Mouse (Mus musculus) liver, adult 10 weeks (tissue): ENCODE data around the gene 2410137M14Rik. TPM values are rescaled to one million over a fixed set of nuclear protein-coding genes. Genes with fewer than 3 reads are reported as not detected.

Source experiments
- polyA plus RNA-seq: library from polyadenylated mRNA; stranded (reverse); fragments of 350-450 nt; fragmentation: Illumina TruSeq; extraction: RNeasy Lipid Tissue Mini Kit (QIAGEN cat#74804); gene quantifications from one replicate; pipeline ENCODE4 v1.2.3, GENCODE M21; 2014; ENCODE audit warnings: low read depth, low replicate concordance

Gene 2410137M14Rik
- not detected for polyA plus RNA-seq

GRCm38 (mm10) chr17:36981221-36981813 lies at the start of gene 2410137M14Rik:
Gene 2410137M14Rik (minus strand): TSS chr17:36981237.

GRCm38 (mm10) chr17:37022628-37023576 lies 41.9 kb upstream of the 2410137M14Rik start, which contains the start of gene Mog:
Gene Mog (minus strand): TSS chr17:37023398.

GRCm38 (mm10) chr17:37000863-37001262 lies 19.8 kb upstream of the 2410137M14Rik start, which contains the start of gene Zfp57:
Gene Zfp57 (plus strand): TSS chr17:37001163.

GRCm38 (mm10) chr17:36989437-36989836 lies 8.4 kb upstream of the 2410137M14Rik start, which contains the start of gene H2-M5:
Gene H2-M5 (minus strand): TSS chr17:36989537.

GRCm38 (mm10) chr17:36957999-36958743 lies 22.9 kb downstream of the 2410137M14Rik start, which contains the start of the genes Znrd1 and Znrd1as:
Gene Znrd1 (minus strand): TSS chr17:36958559.
Gene Znrd1as (plus strand): TSS chr17:36958592.

GRCm38 (mm10) chr17:36950981-36951947 lies 29.8 kb downstream of the 2410137M14Rik start, which contains the start of gene Ppp1r11:
Gene Ppp1r11 (minus strand): TSS chr17:36951741.

GRCm38 (mm10) chr17:36942791-36943471 lies 38.1 kb downstream of the 2410137M14Rik start, which contains the start of gene Rnf39:
Gene Rnf39 (plus strand): TSS chr17:36942918.

Other genes starting within 250 kb of the 2410137M14Rik start
- gene H2-M10.5, start 208.3 kb downstream of the 2410137M14Rik start, polyA plus RNA-seq = not detected
- gene H2-M10.6, start 169.1 kb downstream of the 2410137M14Rik start, polyA plus RNA-seq = not detected
- 22.8 TPM for gene Trim26, start 144.1 kb downstream of the 2410137M14Rik start, polyA plus RNA-seq
- not detected for gene Trim15, start 114.0 kb downstream of the 2410137M14Rik start, polyA plus RNA-seq
- not detected for gene Trim10, start 111.7 kb downstream of the 2410137M14Rik start, polyA plus RNA-seq
- gene Trim40, start 91.1 kb downstream of the 2410137M14Rik start, polyA plus RNA-seq = not detected
- not detected for gene Trim31, start 83.1 kb downstream of the 2410137M14Rik start, polyA plus RNA-seq
- gene Rnf39, start 38.3 kb downstream of the 2410137M14Rik start, polyA plus RNA-seq = 3.8 TPM
- 6.2 TPM for gene Ppp1r11, start 29.5 kb downstream of the 2410137M14Rik start, polyA plus RNA-seq
- gene Znrd1, start 22.7 kb downstream of the 2410137M14Rik start, polyA plus RNA-seq = 10.4 TPM
- 30.8 TPM for gene Znrd1as, start 22.6 kb downstream of the 2410137M14Rik start, polyA plus RNA-seq
- not detected for gene H2-M5, start 8.3 kb upstream of the 2410137M14Rik start, polyA plus RNA-seq
- gene Zfp57, start 19.9 kb upstream of the 2410137M14Rik start, polyA plus RNA-seq = 1.9 TPM
- not detected for gene Mog, start 42.2 kb upstream of the 2410137M14Rik start, polyA plus RNA-seq
- 2.8 TPM for gene Gabbr1, start 64.7 kb upstream of the 2410137M14Rik start, polyA plus RNA-seq
- not detected for gene Olfr90, start 107.3 kb upstream of the 2410137M14Rik start, polyA plus RNA-seq
- gene Olfr91, start 117.0 kb upstream of the 2410137M14Rik start, polyA plus RNA-seq = not detected
- gene Olfr92, start 138.9 kb upstream of the 2410137M14Rik start, polyA plus RNA-seq = not detected
- not detected for gene Olfr93, start 180.3 kb upstream of the 2410137M14Rik start, polyA plus RNA-seq
- 0.61 TPM for gene Ubd, start 212.7 kb upstream of the 2410137M14Rik start, polyA plus RNA-seq
- gene Olfr94, start 219.8 kb upstream of the 2410137M14Rik start, polyA plus RNA-seq = not detected
- not detected for gene Olfr95, start 231.9 kb upstream of the 2410137M14Rik start, polyA plus RNA-seq
- not detected for gene Olfr96, start 238.9 kb upstream of the 2410137M14Rik start, polyA plus RNA-seq